Mouse (Mus musculus) CH12.LX (cell line): ENCODE data around the gene Elavl3. TPM values are rescaled to one million over a fixed set of nuclear protein-coding genes. Genes with fewer than 3 reads are reported as not detected.

Experiments
- DNase-seq: peaks from one replicate; pipeline ENCODE4 v3.0.0-alpha.2; 2013; ENCODE audit errors: extremely low read depth
- H3K27ac ChIP-seq: 2 replicates; pipeline ENCODE4 v1.5.1; 2012; ENCODE audit warnings: low read depth, mild to moderate bottlenecking, control low read depth, moderate library complexity; ENCODE audit not compliant: insufficient read depth
- H3K27me3 ChIP-seq: replicated peaks from 2 replicates; pipeline ENCODE3; 2012; ENCODE audit warnings: inconsistent platforms
- H3K36me3 ChIP-seq, 2 experiments: replicated peaks in 1 of 2; 2 replicates each; pipeline versions ENCODE3 to v1.6.1; 2012; ENCODE audit warnings: inconsistent platforms in 1 of 2, low read length in 1 of 2, mild to moderate bottlenecking in 1 of 2, mixed read lengths in 1 of 2, moderate library complexity in 1 of 2; ENCODE audit not compliant: control insufficient read depth in 1 of 2, insufficient read depth in 1 of 2
- H3K4me1 ChIP-seq, 2 experiments: 2 replicates each; pipeline ENCODE4 v1.6.1; 2012; ENCODE audit warnings: inconsistent platforms in 1 of 2, moderate library complexity in 1 of 2; ENCODE audit not compliant: insufficient read depth in 2 of 2, control insufficient read depth in 1 of 2
- H3K4me2 ChIP-seq: 2 replicates; pipeline ENCODE4 v1.6.1; 2012; ENCODE audit warnings: low read depth, mild to moderate bottlenecking, control low read depth; ENCODE audit not compliant: poor library complexity, insufficient read depth, severe bottlenecking
- H3K4me3 ChIP-seq, 3 experiments: fragments of 150-350 bp in 1 of 3; sonication (generic) in 1 of 3; replicated peaks in 1 of 3; 2 replicates each; pipeline versions ENCODE3 to v1.5.1; 2011 to 2012; ENCODE audit warnings: low read depth in 2 of 3, low read length in 2 of 3, mild to moderate bottlenecking in 2 of 3, moderate library complexity in 2 of 3, control low read depth in 1 of 3, improper control_type of control experiment in 1 of 3, inconsistent platforms in 1 of 3, mixed read lengths in 1 of 3; ENCODE audit not compliant: poor library complexity in 1 of 3
- H3K79me2 ChIP-seq: replicated peaks from 2 replicates; pipeline ENCODE4 v1.6.1; 2012; ENCODE audit warnings: mild to moderate bottlenecking, moderate library complexity; ENCODE audit not compliant: control insufficient read depth, poor library complexity, insufficient read depth, severe bottlenecking; ENCODE audit errors: extremely low read depth
- H3K9ac ChIP-seq: 2 replicates; pipeline ENCODE4 v1.6.1; 2012; ENCODE audit warnings: low read depth, mild to moderate bottlenecking, control low read depth, moderate library complexity; ENCODE audit not compliant: insufficient read depth
- H3K9me3 ChIP-seq: replicated peaks from 2 replicates; pipeline ENCODE3; 2012; ENCODE audit warnings: low read length, inconsistent platforms, mixed read lengths
- CHD1 ChIP-seq: IDR thresholded peaks from 2 replicates; pipeline ENCODE4 v1.6.1; 2012; ENCODE audit warnings: low read depth, low read length, improper control_type of control experiment, inconsistent platforms
- CHD2 ChIP-seq: IDR thresholded peaks from 2 replicates; pipeline ENCODE4 v1.6.1; 2011; ENCODE audit warnings: low read length, improper control_type of control experiment
- CTCF ChIP-seq, 2 experiments: IDR thresholded peaks in 1 of 2; conservative IDR thresholded peaks in 1 of 2; 2 replicates each; pipeline ENCODE4 v1.5.1; 2011 to 2012; ENCODE audit warnings: low read depth in 2 of 2, low read length in 2 of 2, improper control_type of control experiment in 1 of 2, inconsistent platforms in 1 of 2, mild to moderate bottlenecking in 1 of 2, moderate library complexity in 1 of 2
- E2F4 ChIP-seq: IDR thresholded peaks from 2 replicates; pipeline ENCODE4 v1.6.1; 2011; ENCODE audit warnings: low read depth, low read length, improper control_type of control experiment; ENCODE audit not compliant: insufficient replicate concordance
- GABPA ChIP-seq: IDR thresholded peaks from 2 replicates; pipeline ENCODE4 v1.6.1; 2012; ENCODE audit warnings: low read depth, low read length, improper control_type of control experiment, inconsistent platforms; ENCODE audit not compliant: insufficient replicate concordance
- JUND ChIP-seq: conservative IDR thresholded peaks from 2 replicates; pipeline ENCODE4 v1.6.1; 2011; ENCODE audit warnings: low read depth, low read length, improper control_type of control experiment
- KAT2A ChIP-seq: IDR thresholded peaks from 2 replicates; pipeline ENCODE4 v1.6.1; 2012; ENCODE audit warnings: low read length, improper control_type of control experiment, inconsistent platforms; ENCODE audit not compliant: insufficient replicate concordance
- MAX ChIP-seq: IDR thresholded peaks from 2 replicates; pipeline ENCODE4 v1.6.1; 2011; ENCODE audit warnings: low read length, improper control_type of control experiment
- MAZ ChIP-seq: IDR thresholded peaks from 2 replicates; pipeline ENCODE4 v1.6.1; 2012; ENCODE audit warnings: low read depth, mild to moderate bottlenecking, inconsistent platforms, low read length, improper control_type of control experiment, moderate library complexity
- MEF2A ChIP-seq: IDR thresholded peaks from 2 replicates; pipeline ENCODE4 v1.6.1; 2014; ENCODE audit warnings: low read depth, mild to moderate bottlenecking, inconsistent platforms, low read length, improper control_type of control experiment, borderline replicate concordance
- NELFE ChIP-seq: IDR thresholded peaks from 2 replicates; pipeline ENCODE4 v1.6.1; 2011; ENCODE audit warnings: low read depth, low read length, improper control_type of control experiment
- NRF1 ChIP-seq: IDR thresholded peaks from 2 replicates; pipeline ENCODE4 v1.6.1; 2014; ENCODE audit warnings: low read depth, mild to moderate bottlenecking, inconsistent platforms, low read length, improper control_type of control experiment, moderate library complexity
- POLR2AphosphoS2 ChIP-seq: IDR thresholded peaks from 2 replicates; pipeline ENCODE4 v1.6.1; 2011; ENCODE audit warnings: low read depth, low read length, improper control_type of control experiment
- USF1 ChIP-seq: IDR thresholded peaks from 2 replicates; pipeline ENCODE4 v1.6.1; 2014; ENCODE audit warnings: low read depth, mild to moderate bottlenecking, inconsistent platforms, low read length, improper control_type of control experiment
- ZC3H11A ChIP-seq: IDR thresholded peaks from 2 replicates; pipeline ENCODE4 v1.6.1; 2012; ENCODE audit warnings: low read depth, mild to moderate bottlenecking, inconsistent platforms, low read length, improper control_type of control experiment
- ZKSCAN1 ChIP-seq: IDR thresholded peaks from 2 replicates; pipeline ENCODE4 v1.6.1; 2012; ENCODE audit warnings: low read depth, inconsistent platforms, low read length, improper control_type of control experiment, borderline replicate concordance
- ZMIZ1 ChIP-seq: IDR thresholded peaks from 2 replicates; pipeline ENCODE4 v1.6.1; 2012; ENCODE audit warnings: low read depth, mild to moderate bottlenecking, inconsistent platforms, low read length, improper control_type of control experiment
- dilution Hi-C: fragments of 300-500 bp; cut with MboI; formaldehyde crosslinking; loops from 2 replicates; pipeline ENCODE4 v1.14.3; 2020; ENCODE audit warnings: low sequenced_read_pairs; ENCODE audit not compliant: extremely low pct_unique_long_range_greater_than_20kb, extremely low pct_ligation_motif_present
- in situ Hi-C: fragments of 300-500 bp; cut with MboI; formaldehyde crosslinking; loops from 3 replicates; pipeline ENCODE4 v1.14.3; 2019; ENCODE audit warnings: low sequenced_read_pairs, low pct_ligation_motif_present, low pct_unique_long_range_greater_than_20kb, mixed read lengths
- polyA plus RNA-seq: library from polyadenylated mRNA; unstranded; fragments of >175 nt; gene quantifications from 2 replicates; pipeline ENCODE4 v1.2.1, GENCODE M21; 2012; ENCODE audit warnings: low read depth; ENCODE audit not compliant: insufficient read length
- total RNA-seq, 2 experiments: library from RNA; depleted of rRNA; stranded (reverse); fragments of 300-350 nt in 1 of 2; fragments of >200 nt in 1 of 2; gene quantifications; 2 replicates each; pipeline ENCODE4 v1.2.3; 2012 to 2014

Gene Elavl3
- total and polyA plus RNA-seq, 3 experiments: 0.04 to 0.06 TPM; not detected in 1

DNA sequence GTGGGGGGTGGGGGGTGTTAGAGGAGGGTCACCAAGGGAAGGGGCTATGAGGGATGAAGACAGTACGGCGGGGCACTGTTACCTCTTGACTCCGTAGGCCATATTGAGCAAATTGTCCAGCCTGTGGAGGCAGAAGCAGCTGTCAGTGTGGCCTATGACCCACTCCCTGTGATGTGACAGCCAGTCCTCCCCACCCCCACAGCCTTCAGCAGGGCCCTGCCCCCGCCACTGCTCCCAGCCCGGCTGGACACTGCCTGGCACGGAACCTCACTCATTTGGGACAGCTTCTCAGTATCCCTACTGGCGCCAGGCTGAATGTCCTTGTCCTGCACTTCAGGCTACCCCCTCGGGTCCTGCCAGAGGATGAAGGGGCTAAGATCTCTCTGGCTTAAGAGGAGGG lies 27.2 kb downstream of the Elavl3 start:
- Histone ChIP-seq H3K79me2 (no peaks in the 10 kb centered on the region), H3K27ac (no peak overlapping the region), H3K36me3 (no peaks in the 10 kb centered on the region), H3K4me1 (0 out of 4 replicates have a peak, but pooled peaks cover 0 to 2% of the 10 kb centered on the region in 2 experiments), H3K27me3 (peaks cover 18% of the 10 kb centered on the region), H3K9me3 (no peaks in the 10 kb centered on the region), H3K4me2 (no peak overlapping the region), H3K9ac (no peak overlapping the region), H3K4me3 (no peak overlapping the region)
- no peak for DNase-seq
- in situ Hi-C loops (no loop called here), dilution Hi-C loops (no loop called here)
- TF ChIP-seq JUND (no peak), E2F4 (no peak), MAX (no peak), USF1 (no peak), MAZ (no peak), ZKSCAN1 (no peak), NRF1 (no peak), NELFE (no peak), KAT2A (no peak), CHD1 (no peak), ZC3H11A (no peak), MEF2A (no peak), CHD2 (no peak), CTCF (conservative IDR thresholded peaks at IDR 0.05 in 1 of 2, IDR thresholded peaks at IDR 0.05 in 1 of 2; ENCODE audit: low read depth in 2 of 2, low read length in 2 of 2) (no peak), GABPA (no peak)

GRCm38 (mm10) chr9:22017208-22017825 lies 34.5 kb downstream of the Elavl3 start:
- in situ Hi-C loops (no loop called here), dilution Hi-C loops (no loop called here)
- no peak overlapping the region for H3K9ac ChIP-seq
- H3K27me3 ChIP-seq: peaks cover 2% of the 10 kb centered on the region
- no peak for TF ChIP-seq CHD2
- TF ChIP-seq POLR2AphosphoS2: no peak
- TF ChIP-seq ZMIZ1: no peak
- TF ChIP-seq, all 38 proteins: peak for 0
- H3K27ac ChIP-seq: no peak overlapping the region
- no peaks in the 10 kb centered on the region for H3K79me2 ChIP-seq
- no peak overlapping the region for H3K4me3 ChIP-seq
- no peak overlapping the region for H3K4me2 ChIP-seq
- DNase-seq: no peak
- H3K9me3 ChIP-seq: no peaks in the 10 kb centered on the region
- H3K36me3 ChIP-seq: peaks cover 22 to 34% of the 10 kb centered on the region in 2 experiments
- H3K4me1 ChIP-seq: 0 out of 4 replicates have a peak, but pooled peaks cover 0 to 2% of the 10 kb centered on the region in 2 experiments
